Mouse (Mus musculus) central nervous system, embryonic 11.5 days (tissue): ENCODE data around the gene Rnf151. TPM values are rescaled to one million over a fixed set of nuclear protein-coding genes. Genes with fewer than 3 reads are reported as not detected.

ENCODE experiments used
- polyA plus RNA-seq: library from polyadenylated mRNA; depleted of rRNA; stranded (reverse); fragments of >200 nt; gene quantifications from 2 replicates; pipeline ENCODE4 v1.2.3, GENCODE M21; 2012; rRNA removed

The Rnf151 gene
- 0.63 and 0.70 TPM in 2 replicates for polyA plus RNA-seq

GRCm38 (mm10) chr17:24717943-24718342 is at the start of gene Rnf151, which contains the start of gene Rps2:
Gene Rnf151, minus strand, starts transcription at chr17:24718063.
Gene Rps2, plus strand, starts transcription at chr17:24718116.

GRCm38 (mm10) chr17:24752415-24753394 is 34.8 kb upstream of the Rnf151 start, which contains the start of gene Hs3st6:
Gene Hs3st6, plus strand, starts transcription at chr17:24752988.

GRCm38 (mm10) chr17:24736330-24737051 is 18.6 kb upstream of the Rnf151 start, which contains the start of gene Msrb1:
Gene Msrb1, plus strand, starts transcription at chr17:24736642.

GRCm38 (mm10) chr17:24727618-24728017 is 9.8 kb upstream of the Rnf151 start, which contains the start of gene Rpl3l:
Gene Rpl3l, plus strand, starts transcription at chr17:24727820.

GRCm38 (mm10) chr17:24724184-24724583 is 6.3 kb upstream of the Rnf151 start, which contains the start of gene Ndufb10:
Gene Ndufb10, minus strand, starts transcription at chr17:24724478.

GRCm38 (mm10) chr17:24706982-24707800 is 10.7 kb downstream of the Rnf151 start, which contains the start of gene Tbl3:
Gene Tbl3, minus strand, starts transcription at chr17:24707660.

GRCm38 (mm10) chr17:24696011-24696697 is 21.7 kb downstream of the Rnf151 start, which contains the start of the genes Gfer and Noxo1:
Gene Gfer, minus strand, starts transcription at chr17:24696156.
Gene Noxo1, plus strand, starts transcription at chr17:24696234.

GRCm38 (mm10) chr17:24689251-24690081 is 28.4 kb downstream of the Rnf151 start, which contains the start of gene Syngr3:
Gene Syngr3, minus strand, starts transcription at chr17:24689955.

GRCm38 (mm10) chr17:24669545-24670245 is 48.2 kb downstream of the Rnf151 start, which contains the start of gene Zfp598:
Gene Zfp598, plus strand, starts transcription at chr17:24669687.

Other genes with a start within 250 kb of the Rnf151 start
- 45.4 and 62.2 TPM in 2 replicates for gene E4f1, start 247.8 kb downstream of the Rnf151 start, polyA plus RNA-seq
- 39.5 and 70.0 TPM in 2 replicates for gene Pgp, start 247.7 kb downstream of the Rnf151 start, polyA plus RNA-seq
- 0.65 and 0.66 TPM in 2 replicates for gene Bricd5, start 244.2 kb downstream of the Rnf151 start, polyA plus RNA-seq
- 29.8 and 44.7 TPM in 2 replicates for gene Mlst8, start 239.0 kb downstream of the Rnf151 start, polyA plus RNA-seq
- 28.4 and 30.5 TPM in 2 replicates for gene Caskin1, start 229.5 kb downstream of the Rnf151 start, polyA plus RNA-seq
- 155 and 253 TPM in 2 replicates for gene Traf7, start 190.1 kb downstream of the Rnf151 start, polyA plus RNA-seq
- gene Rab26, start 183.9 kb downstream of the Rnf151 start, polyA plus RNA-seq, result 1.1 and 1.8 TPM in 2 replicates
- 40.1 and 43.7 TPM in 2 replicates for gene Pkd1, start 168.2 kb downstream of the Rnf151 start, polyA plus RNA-seq
- gene Tsc2, start 85.4 kb downstream of the Rnf151 start, polyA plus RNA-seq, result 98.5 and 150 TPM in 2 replicates
- 21.1 and 22.2 TPM in 2 replicates for gene Nthl1, start 85.4 kb downstream of the Rnf151 start, polyA plus RNA-seq
- gene Slc9a3r2, start 67.7 kb downstream of the Rnf151 start, polyA plus RNA-seq, result 26.4 and 32.7 TPM in 2 replicates
- 0.26 TPM in 1 of 2 replicates, not detected in the other for gene Npw, start 59.6 kb downstream of the Rnf151 start, polyA plus RNA-seq
- 71.2 and 73.0 TPM in 2 replicates for gene Zfp598, start 48.4 kb downstream of the Rnf151 start, polyA plus RNA-seq
- gene Syngr3, start 28.1 kb downstream of the Rnf151 start, polyA plus RNA-seq, result 4.9 and 6.7 TPM in 2 replicates
- gene Gfer, start 21.9 kb downstream of the Rnf151 start, polyA plus RNA-seq, result 30.2 and 39.5 TPM in 2 replicates
- gene Noxo1, start 21.8 kb downstream of the Rnf151 start, polyA plus RNA-seq, result 6.4 and 7.1 TPM in 2 replicates
- gene Tbl3, start 10.4 kb downstream of the Rnf151 start, polyA plus RNA-seq, result 66.5 and 85.6 TPM in 2 replicates
- gene Rps2, start 53 bp upstream of the Rnf151 start, polyA plus RNA-seq, result 2,876 and 3,382 TPM in 2 replicates
- 177 and 184 TPM in 2 replicates for gene Ndufb10, start 6.4 kb upstream of the Rnf151 start, polyA plus RNA-seq
- 0.07 TPM in 1 of 2 replicates, not detected in the other for gene Rpl3l, start 9.8 kb upstream of the Rnf151 start, polyA plus RNA-seq
- 27.4 and 35.8 TPM in 2 replicates for gene Msrb1, start 18.6 kb upstream of the Rnf151 start, polyA plus RNA-seq
- 0.42 and 0.88 TPM in 2 replicates for gene Hs3st6, start 34.9 kb upstream of the Rnf151 start, polyA plus RNA-seq
- 0.12 and 0.19 TPM in 2 replicates for gene Meiob, start 86.2 kb upstream of the Rnf151 start, polyA plus RNA-seq
- gene Hagh, start 122.1 kb upstream of the Rnf151 start, polyA plus RNA-seq, result 22.7 and 23.0 TPM in 2 replicates
- 15.9 and 17.5 TPM in 2 replicates for gene Fahd1, start 132.3 kb upstream of the Rnf151 start, polyA plus RNA-seq
- gene Igfals, start 147.9 kb upstream of the Rnf151 start, polyA plus RNA-seq, result 0.09 and 0.22 TPM in 2 replicates
- 28.1 and 32.5 TPM in 2 replicates for gene Nubp2, start 168.3 kb upstream of the Rnf151 start, polyA plus RNA-seq
- 28.8 and 42.0 TPM in 2 replicates for gene Spsb3, start 168.6 kb upstream of the Rnf151 start, polyA plus RNA-seq
- gene Eme2, start 177.0 kb upstream of the Rnf151 start, polyA plus RNA-seq, result 34.6 and 35.0 TPM in 2 replicates
- 85.7 and 98.3 TPM in 2 replicates for gene Mrps34, start 177.1 kb upstream of the Rnf151 start, polyA plus RNA-seq
- 48.4 and 48.7 TPM in 2 replicates for gene Nme3, start 178.4 kb upstream of the Rnf151 start, polyA plus RNA-seq
- gene Mapk8ip3, start 218.9 kb upstream of the Rnf151 start, polyA plus RNA-seq, result 157 and 167 TPM in 2 replicates
- gene Jpt2, start 242.6 kb upstream of the Rnf151 start, polyA plus RNA-seq, result 132 and 152 TPM in 2 replicates